Mouse (Mus musculus): Measurements from ENCODE around the gene Magi1.

DNA sequence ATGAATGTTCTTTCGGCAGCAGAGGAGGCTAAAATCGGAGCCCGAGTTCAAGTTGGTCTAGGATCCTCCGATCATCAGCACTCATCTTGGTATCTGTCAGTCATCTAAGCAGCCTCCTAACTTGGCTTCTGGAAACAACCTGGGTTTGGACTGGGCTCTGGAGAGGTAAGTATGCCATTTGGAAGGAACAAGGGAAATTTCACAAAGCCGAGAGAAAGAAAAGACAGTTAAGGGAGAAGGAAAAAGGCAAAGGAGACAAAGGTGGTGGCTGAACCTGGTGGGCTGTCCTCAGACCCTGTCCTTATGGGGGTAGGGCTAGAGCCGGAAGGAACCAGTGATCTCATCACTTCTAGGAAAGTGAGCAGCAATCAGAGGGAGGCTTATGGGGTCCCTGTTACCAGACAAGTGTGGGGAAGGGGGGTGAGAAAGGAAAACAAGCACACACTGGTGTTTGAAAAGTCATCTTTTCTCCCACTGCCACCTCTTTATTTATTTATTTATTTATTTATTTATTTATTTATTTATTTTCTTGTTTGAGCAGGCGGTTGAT is 565.8 kb downstream of the Magi1 start:
- TF ChIP-seq CTCF (IDR thresholded peaks at IDR 0.05; ENCODE audit: borderline replicate concordance, control insufficient read depth, extremely low read depth, insufficient read depth, low read length, poor library complexity) = no peak
- no peak for TF ChIP-seq POLR2A (IDR thresholded peaks at IDR 0.05; ENCODE audit: control insufficient read depth, extremely low read depth, insufficient read depth, low read length, poor library complexity)

Measured in thymus, adult 2 months (tissue).